Mouse (Mus musculus): ENCODE measurements at regions not wholly inside any gene's neighbourhood (a gene's known extent, or its start where the extent isn't known, plus 50 kb on each side); places are given as distances from the start of the nearest gene placed in this dataset.

- Histone ChIP-seq H3K27ac (ENCODE audit: control insufficient read depth, insufficient read depth, low read depth, low read length, poor library complexity) (no peak overlapping the region), H3K4me1 (ENCODE audit: control insufficient read depth, insufficient read depth, low read length) (no peaks in the 10 kb centered on the region), H3K4me3 (replicated peaks; ENCODE audit: control insufficient read depth, low read depth, low read length) (no peak overlapping the region)
- WGBS, result 84% methylated on average over 3 of the region's 3 CpGs
- TF ChIP-seq CTCF (IDR thresholded peaks at IDR 0.05; ENCODE audit: control insufficient read depth, insufficient read depth, low read length), result no peak
- TF ChIP-seq POLR2A (IDR thresholded peaks at IDR 0.05; ENCODE audit: borderline replicate concordance, control insufficient read depth, low read depth, low read length), result no peak
Observed at GRCm38 (mm10) chr9:71025196-71025595, 73.2 kb upstream of the Lipc start.

DNA sequence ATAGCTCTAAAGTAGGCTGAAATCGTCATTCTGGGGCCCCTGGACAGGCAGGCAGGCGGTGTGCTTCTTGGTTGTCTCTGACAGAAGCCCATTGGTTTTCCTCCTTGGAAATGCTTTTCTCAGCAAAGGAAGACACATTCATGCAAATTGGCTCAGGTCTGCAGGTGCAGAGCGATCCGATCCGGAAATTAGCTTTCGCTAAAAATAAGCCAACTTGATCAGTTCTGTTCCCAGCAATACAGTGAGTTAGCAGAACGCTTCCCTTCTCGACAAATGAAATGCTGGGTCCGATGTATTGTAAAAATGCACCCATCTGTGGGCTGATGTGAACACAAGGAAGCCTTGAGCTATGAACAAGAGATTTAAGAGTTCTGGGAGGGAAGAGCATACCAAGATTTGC, 66.2 kb upstream of the Lipc start:
- no peak for TF ChIP-seq POLR2A (IDR thresholded peaks at IDR 0.05; ENCODE audit: borderline replicate concordance, control insufficient read depth, low read depth, low read length)
- TF ChIP-seq CTCF (IDR thresholded peaks at IDR 0.05; ENCODE audit: control insufficient read depth, insufficient read depth, low read length), result no peak
- peak overlapping the region; percentile 11 for H3K27ac ChIP-seq (ENCODE audit: control insufficient read depth, insufficient read depth, low read depth, low read length, poor library complexity)
- 77% methylated on average over 9 of the region's 9 CpGs for WGBS

DNA sequence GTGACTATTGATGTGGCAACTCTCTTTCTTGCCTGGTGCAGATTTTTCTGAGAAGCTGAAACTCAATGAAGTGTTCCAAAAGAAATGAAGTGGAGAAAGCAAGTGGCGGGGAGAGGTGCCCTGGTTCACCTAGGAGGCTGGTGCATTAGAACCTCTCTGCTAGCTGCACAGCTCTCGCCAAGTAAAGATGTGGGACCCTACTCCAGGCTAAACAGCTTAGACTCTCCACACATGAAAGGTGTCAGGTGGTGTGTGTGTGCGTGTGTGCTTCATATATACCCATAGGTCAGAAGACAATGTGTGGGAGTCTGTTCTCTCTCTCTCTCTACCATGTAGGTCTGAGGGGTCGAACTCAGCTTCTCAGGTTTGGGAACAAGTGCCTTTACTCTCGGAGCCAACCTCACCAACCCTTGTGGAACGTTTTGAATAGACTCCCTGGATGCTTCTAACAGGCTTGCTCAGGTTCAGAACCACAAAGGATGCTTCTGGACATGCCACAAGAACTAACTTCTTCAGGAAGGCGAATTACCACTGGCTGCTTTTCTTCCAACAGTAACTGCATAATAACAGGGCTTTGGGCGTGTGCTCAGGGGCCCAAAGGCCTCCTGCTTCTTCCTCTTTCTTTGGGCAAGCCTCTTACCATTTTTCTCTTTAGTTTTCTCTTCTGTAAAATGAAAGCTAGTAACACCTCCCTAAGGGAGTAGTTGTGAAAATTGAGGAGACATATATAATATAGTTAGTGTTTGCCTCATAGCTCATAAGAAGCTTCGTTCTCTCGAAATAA, 65.6 kb upstream of the Lipc start:
- whole genome bisulfite sequencing, result 49% methylated on average over 10 of the region's 10 CpGs
- Histone ChIP-seq H3K27ac (ENCODE audit: control insufficient read depth, insufficient read depth, low read depth, low read length, poor library complexity) (peak overlapping the region; percentile 79), H3K4me1 (ENCODE audit: control insufficient read depth, insufficient read depth, low read length) (no peaks in the 10 kb centered on the region; the same call in none of the 2 replicates), H3K4me3 (replicated peaks; ENCODE audit: control insufficient read depth, low read depth, low read length) (no peak overlapping the region)
- TF ChIP-seq POLR2A (IDR thresholded peaks at IDR 0.05; ENCODE audit: borderline replicate concordance, control insufficient read depth, low read depth, low read length) (no peak), CTCF (IDR thresholded peaks at IDR 0.05; ENCODE audit: control insufficient read depth, insufficient read depth, low read length) (no peak)

More for the DNA sequence above, 66.2 kb upstream of the Lipc start:
- Histone ChIP-seq H3K4me3 (replicated peaks; ENCODE audit: control insufficient read depth, low read depth, low read length) (no peak overlapping the region), H3K4me1 (ENCODE audit: control insufficient read depth, insufficient read depth, low read length) (no peaks in the 10 kb centered on the region; the same call in none of the 2 replicates)

DNA sequence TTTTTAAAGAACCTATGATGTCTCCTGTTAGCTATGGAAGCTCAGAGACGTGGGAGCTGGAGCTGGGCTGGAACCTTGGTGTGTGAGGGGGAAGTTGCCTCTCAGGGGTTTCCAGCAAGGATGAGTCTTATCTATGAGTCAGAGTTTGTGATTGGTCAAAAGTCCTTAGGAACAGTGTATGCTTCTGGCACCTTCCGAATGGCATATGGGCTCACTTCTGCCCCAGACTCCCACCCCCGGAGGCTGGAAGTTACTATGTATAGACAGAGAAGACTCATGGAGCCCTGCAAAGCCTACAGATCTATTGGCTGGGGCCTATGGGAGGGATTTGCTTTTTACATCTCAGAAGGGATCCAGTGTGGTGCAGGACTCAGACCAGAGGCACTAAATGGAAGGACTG, 63.9 kb upstream of the Lipc start:
- no peak for TF ChIP-seq POLR2A (IDR thresholded peaks at IDR 0.05; ENCODE audit: borderline replicate concordance, control insufficient read depth, low read depth, low read length)
- no peak for TF ChIP-seq CTCF (IDR thresholded peaks at IDR 0.05; ENCODE audit: control insufficient read depth, insufficient read depth, low read length)
- 84% methylated on average over 3 of the region's 3 CpGs for WGBS
- Histone ChIP-seq H3K27ac (ENCODE audit: control insufficient read depth, insufficient read depth, low read depth, low read length, poor library complexity) (no peak overlapping the region), H3K4me3 (replicated peaks; ENCODE audit: control insufficient read depth, low read depth, low read length) (no peak overlapping the region), H3K4me1 (ENCODE audit: control insufficient read depth, insufficient read depth, low read length) (no peaks in the 10 kb centered on the region; the same call in none of the 2 replicates)

- no peak overlapping the region for H3K4me3 ChIP-seq (replicated peaks; ENCODE audit: control insufficient read depth, low read depth, low read length)
- no peak overlapping the region for H3K27ac ChIP-seq (ENCODE audit: control insufficient read depth, insufficient read depth, low read depth, low read length, poor library complexity)
- no peak for TF ChIP-seq CTCF (IDR thresholded peaks at IDR 0.05; ENCODE audit: control insufficient read depth, insufficient read depth, low read length)
- no peak for TF ChIP-seq POLR2A (IDR thresholded peaks at IDR 0.05; ENCODE audit: borderline replicate concordance, control insufficient read depth, low read depth, low read length)
- no peaks in the 10 kb centered on the region; the same call in none of the 2 replicates for H3K4me1 ChIP-seq (ENCODE audit: control insufficient read depth, insufficient read depth, low read length)
Observed at GRCm38 (mm10) chr9:71015400-71015799, 63.4 kb upstream of the Lipc start.

DNA sequence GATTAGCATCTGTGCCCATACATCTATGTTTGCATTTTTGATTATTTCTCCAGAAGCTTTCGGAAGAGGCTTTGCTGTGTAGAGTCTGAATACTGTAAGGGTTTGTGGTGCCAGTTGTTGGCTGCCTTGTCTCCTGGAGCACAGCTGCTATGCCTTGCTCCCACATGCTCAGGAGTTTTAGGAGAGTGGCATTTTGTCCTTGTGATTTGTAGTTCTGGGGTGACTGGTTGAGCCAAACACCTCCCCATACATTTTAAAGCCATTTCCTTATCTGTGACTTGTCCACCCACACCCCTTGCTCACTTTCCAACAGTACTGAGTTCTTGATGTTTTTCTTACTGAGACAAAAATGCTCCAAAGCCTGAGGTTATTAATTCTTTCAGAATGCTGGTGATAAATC, 60.4 kb upstream of the Lipc start:
- Histone ChIP-seq H3K4me1 (ENCODE audit: control insufficient read depth, insufficient read depth, low read length) (no peaks in the 10 kb centered on the region; the same call in 1 of the 2 replicates), H3K4me3 (replicated peaks; ENCODE audit: control insufficient read depth, low read depth, low read length) (no peak overlapping the region), H3K27ac (ENCODE audit: control insufficient read depth, insufficient read depth, low read depth, low read length, poor library complexity) (no peak overlapping the region)
- no peak for TF ChIP-seq POLR2A (IDR thresholded peaks at IDR 0.05; ENCODE audit: borderline replicate concordance, control insufficient read depth, low read depth, low read length)
- TF ChIP-seq CTCF (IDR thresholded peaks at IDR 0.05; ENCODE audit: control insufficient read depth, insufficient read depth, low read length), result no peak
- 86% methylated on average over 1 of the region's 1 CpGs for WGBS

DNA sequence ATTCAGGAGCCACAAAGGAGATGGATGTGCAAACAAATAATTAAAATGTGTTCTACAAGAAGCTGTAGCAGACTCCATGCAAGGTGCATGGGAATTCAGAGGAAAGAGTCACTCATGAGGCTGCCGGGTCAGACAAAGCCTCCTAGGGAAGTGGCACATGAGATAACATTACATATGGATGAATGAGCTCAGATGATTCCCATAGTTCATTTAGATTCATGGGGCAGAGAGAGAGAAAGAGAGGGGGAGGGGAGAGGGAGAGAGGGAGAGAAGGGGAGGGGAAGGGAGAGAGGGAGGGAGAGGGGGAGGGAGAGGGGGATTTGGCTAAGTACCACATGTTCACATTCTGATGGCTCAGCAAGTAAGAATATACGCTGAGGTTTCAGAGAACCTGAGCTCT, 52.6 kb upstream of the Lipc start:
- WGBS, result 88% methylated on average over 2 of the region's 2 CpGs
- no peak overlapping the region for H3K4me3 ChIP-seq (replicated peaks; ENCODE audit: control insufficient read depth, low read depth, low read length)
- H3K27ac ChIP-seq (ENCODE audit: control insufficient read depth, insufficient read depth, low read depth, low read length, poor library complexity), result no peak overlapping the region
- no peak for TF ChIP-seq CTCF (IDR thresholded peaks at IDR 0.05; ENCODE audit: control insufficient read depth, insufficient read depth, low read length)
- no peak for TF ChIP-seq POLR2A (IDR thresholded peaks at IDR 0.05; ENCODE audit: borderline replicate concordance, control insufficient read depth, low read depth, low read length)
- H3K4me1 ChIP-seq (ENCODE audit: control insufficient read depth, insufficient read depth, low read length), result peaks cover 2% of the 10 kb centered on the region
